Mouse (Mus musculus): ENCODE measurements around the gene 2310009B15Rik.

- no peak for TF ChIP-seq POLR2A (IDR thresholded peaks at IDR 0.05; ENCODE audit: insufficient read depth, low read depth, low read length)
- no peak for TF ChIP-seq CTCF (IDR thresholded peaks at IDR 0.05; ENCODE audit: insufficient read depth, low read depth, low read length)
Measured at GRCm38 (mm10) chr1:138849531-138850160, 7.0 kb downstream of the 2310009B15Rik start.

All from olfactory bulb, adult 2 months (tissue).